Mouse (Mus musculus) erythroblast, embryonic 14.5 days (primary cell): Measurements from ENCODE around the gene Dlx6.

Experiments
- GATA1 ChIP-seq: IDR thresholded peaks from 2 replicates; pipeline ENCODE4 v1.6.1; 2012; ENCODE audit warnings: low read length, inconsistent platforms, mixed read lengths
- TAL1 ChIP-seq: IDR thresholded peaks from 3 replicates; pipeline ENCODE4 v1.6.1; 2012; ENCODE audit warnings: low read length, inconsistent platforms, mixed read lengths

GRCm38 (mm10) chr6:6876731-6877130 is 13.6 kb downstream of the Dlx6 start:
- TF ChIP-seq TAL1 (no peak), GATA1 (no peak)
